Mouse (Mus musculus): ENCODE results near the gene Rab14.

The Rab14 gene

DNA sequence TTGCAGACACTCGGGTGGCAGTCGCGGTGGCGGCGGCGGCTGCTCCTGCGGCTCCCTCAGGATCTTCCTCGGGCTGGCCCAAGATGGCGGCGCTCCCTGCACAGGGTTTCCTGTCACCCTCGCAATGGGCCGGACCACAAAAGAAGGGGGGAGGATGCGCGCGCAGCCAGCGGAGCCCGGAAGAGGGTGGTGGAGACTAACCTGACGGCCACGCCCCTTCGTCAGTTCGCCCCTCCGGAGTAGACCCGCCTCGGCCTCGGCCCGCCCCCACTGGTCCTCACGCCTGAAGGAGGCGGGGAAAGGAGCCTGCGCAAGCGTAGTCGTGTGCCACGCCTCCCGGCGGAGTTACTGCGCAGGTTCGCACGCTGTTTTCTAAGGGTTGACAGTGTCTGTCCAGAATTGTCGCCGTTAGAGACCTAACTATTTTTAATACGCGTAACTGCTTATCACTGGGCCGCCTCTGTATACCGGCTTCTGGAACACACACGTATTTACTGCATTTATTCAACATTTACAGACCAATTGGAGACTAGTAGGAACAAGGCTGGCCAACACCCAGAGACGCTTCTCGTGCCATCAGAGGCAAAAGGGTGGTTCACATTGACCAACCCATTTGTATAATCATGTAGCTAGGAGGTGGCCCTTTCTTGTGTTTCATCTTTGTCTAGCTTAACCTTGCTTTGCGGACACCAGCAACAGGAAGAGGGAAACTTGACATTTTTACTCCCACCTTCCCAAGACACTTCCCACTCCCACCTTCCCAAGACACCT lies at the start of gene Rab14:
Gene Rab14, minus strand, starts transcription at position 223 of the 771 bp plus-strand sequence.
- peak; percentile 100 for DNase-seq (ENCODE audit: low spot score in 2 of 2)

DNA sequence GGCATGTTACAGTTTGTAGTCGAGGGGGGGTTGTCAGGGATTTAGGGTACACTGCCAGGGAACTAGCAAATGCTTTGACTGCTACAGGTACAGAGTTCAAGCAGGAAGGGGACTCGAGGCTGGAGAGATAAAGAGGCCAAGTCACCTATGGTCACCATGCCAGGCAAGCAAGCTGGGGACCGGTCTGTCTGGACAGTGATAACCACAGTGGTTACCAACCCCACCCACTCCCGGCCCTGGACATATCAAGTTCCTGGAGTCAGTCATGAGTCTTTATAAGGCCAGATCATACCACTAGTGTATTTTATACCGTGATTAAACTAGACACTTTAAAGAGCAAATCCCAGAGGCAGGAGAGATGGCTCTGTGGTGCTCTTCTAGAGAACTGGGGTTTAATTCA lies 46.8 kb upstream of the Rab14 start:
- peak in 1 of 2 experiments; percentile 52 for DNase-seq (ENCODE audit: low spot score in 2 of 2)

DNA sequence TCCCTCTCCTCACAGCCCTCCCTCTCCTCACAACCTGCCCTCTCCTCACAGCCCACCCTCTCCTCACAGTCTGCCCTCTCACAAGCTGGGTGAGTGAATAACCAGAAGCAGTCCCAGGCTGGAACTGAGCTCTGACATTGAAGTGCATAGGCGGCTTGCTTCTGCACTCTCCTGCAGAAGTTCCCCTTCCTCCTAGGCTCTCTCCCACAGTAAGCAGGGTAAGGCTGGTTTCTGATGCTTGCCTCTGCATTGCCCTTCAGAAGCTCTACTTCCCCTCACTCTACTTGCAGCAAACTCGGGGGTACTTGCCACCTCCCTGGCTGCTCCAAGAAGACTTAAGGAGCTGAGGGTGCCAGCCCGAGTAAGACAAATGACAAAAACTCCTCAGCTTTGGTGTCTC lies 43.3 kb upstream of the Rab14 start:
- no peak for DNase-seq (ENCODE audit: low spot score in 2 of 2)

DNA sequence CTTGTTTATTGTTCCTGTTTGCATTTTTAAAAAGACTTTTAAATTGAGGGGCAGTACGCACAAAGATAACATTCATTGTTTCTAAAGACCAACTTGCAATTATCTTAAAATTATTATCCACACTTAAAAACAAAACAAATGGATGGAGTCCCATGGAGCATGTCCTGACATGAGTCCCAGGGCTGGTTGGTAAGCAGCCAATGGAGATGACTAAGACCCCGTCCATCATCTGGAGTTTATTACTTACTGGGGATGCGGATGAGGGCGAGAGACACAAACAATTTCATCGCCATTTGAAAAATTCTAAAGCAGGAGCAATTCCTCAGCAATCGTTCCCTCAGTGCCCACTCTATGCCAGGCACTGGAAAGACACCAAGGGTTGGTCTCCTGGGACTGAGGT lies 34.1 kb upstream of the Rab14 start:
- DNase-seq (ENCODE audit: low spot score in 2 of 2): no peak

DNA sequence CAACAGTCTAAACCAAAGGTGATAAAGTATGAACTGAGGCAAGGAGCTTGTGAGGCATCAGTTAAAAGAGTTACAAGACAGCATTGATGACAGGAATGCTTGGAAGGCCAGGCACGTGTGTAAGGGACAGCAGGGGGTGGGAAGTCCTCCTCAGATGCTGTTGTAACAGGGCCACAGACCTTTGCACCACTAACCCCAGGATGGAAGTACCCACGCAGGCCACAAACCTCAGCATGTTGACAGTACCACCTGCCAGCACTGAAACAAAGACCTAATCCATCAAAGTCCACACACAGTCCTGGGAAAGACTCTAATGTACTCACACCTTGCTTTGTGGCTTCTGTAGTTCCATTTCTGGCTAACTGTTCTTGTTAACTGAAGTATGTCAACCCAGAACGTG lies 33.0 kb upstream of the Rab14 start:
- DNase-seq (ENCODE audit: low spot score in 2 of 2): no peak

DNA sequence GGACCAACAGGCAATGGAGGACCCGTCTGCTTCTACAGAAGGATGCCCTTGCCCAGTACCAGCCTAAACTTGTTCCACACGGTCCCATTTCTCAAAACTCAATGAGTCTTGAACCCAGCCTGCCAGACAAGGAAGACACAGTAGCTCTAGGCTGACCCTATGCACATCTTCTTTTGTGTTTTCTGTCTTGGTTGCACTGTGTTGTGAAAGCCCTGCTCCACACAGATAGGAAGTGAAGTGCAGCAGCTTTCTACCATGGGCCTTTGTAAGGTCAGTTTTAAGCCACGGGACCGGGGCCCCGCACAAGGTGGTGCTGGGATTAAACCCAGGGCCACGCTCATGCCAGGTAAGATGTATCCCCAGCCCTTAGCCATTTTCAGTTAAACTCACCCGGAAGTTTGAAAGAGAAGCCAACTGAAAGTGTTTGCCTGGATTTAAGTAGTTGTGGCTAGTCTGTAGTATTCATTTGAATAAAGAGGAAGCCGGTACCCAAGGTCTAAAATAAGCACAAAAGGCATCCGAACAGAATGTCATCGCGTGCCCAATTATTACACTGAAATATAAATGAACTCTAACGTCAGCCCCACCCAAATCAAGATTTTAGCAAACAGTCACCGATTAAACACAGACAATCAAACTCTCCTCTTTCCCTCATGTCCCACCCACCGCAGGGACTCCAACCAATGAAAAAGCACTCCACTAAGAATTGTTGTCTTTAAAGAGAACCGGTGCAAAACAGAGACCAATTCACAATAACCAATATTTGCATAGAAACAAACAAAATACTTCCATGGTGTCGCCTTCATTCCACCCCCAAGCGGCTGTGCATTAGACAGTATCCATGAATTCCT lies 31.9 kb upstream of the Rab14 start:
- no peak for DNase-seq (ENCODE audit: low spot score in 2 of 2)

DNA sequence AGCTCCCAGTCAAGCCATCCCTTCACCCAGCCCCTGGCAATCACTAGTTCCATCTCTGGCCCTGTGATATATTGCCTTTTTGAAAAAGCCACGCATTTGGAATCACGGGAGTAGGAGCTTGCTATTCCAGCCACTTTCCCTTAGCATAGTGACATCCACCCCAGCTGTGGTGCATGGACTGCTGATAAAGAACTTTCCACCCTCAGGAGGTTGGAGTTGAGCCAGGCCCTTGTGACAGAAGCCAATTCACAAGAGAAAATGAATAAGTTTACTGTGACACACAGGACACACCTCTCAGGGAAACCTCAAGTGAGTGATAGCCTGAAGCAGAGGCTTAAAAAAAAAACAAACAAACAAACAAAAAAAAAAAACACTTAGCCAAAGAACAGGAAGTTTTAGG lies 31.0 kb upstream of the Rab14 start:
- no peak for DNase-seq (ENCODE audit: low spot score in 2 of 2)

DNA sequence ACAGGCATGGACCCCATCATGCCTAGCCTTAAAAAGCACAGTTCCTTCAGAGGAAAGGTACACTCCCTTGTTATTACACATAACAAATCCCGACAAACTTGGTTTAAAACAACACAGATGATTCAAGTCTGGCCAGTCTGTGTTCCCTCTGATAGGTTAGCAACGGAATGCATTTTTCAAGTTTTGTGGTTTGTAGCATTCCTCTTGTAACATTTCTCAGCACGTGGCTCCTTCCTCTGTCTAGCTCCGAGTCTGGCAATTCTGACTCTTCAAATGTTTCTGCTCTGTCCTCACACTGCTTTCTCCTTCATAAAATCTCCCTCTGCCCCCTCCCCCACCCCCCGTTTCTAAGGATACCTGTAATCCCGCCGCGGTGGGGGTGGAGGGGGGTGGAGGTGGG lies 29.3 kb upstream of the Rab14 start:
- no peak for DNase-seq (ENCODE audit: low spot score in 2 of 2)

DNA sequence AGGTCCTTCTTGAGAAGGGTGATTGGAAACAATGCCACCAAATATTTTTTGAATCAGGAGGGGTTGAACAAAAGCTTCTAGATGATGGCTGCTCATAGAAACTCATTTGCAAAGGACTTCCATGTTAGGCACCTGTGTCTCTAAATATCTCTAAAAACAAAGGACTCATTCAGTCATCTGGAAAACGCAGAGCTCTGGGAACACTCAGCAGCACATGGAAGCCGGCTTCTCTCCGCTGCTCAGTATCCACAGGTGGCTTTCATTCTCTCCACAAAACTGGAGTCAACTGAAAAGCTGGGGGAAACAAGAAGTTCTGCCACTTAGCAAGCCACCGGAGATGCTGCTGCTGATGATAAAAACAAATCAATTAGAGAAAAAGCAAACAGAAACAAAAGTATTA lies 27.2 kb upstream of the Rab14 start:
- no peak for DNase-seq (ENCODE audit: low spot score in 2 of 2)

DNA sequence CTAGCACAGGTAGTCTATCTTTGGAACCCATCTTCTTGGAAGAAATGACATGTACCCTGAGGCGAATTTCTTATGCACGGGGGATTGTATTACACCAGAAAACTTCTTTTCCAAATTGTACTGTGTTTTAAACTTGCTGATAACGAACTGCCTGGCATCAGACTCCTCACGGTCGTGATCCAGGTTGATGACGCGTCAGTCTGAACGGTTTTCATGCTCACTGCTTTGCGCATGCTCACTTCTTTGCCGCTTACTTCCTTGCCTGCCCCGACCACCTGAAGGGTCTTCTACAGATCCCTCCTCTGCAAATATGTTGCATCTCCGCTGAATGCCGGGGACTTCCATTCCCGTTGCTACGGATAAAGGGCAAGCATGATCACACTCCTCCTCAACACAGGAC lies 23.4 kb upstream of the Rab14 start:
- DNase-seq (ENCODE audit: low spot score in 2 of 2): no peak

DNA sequence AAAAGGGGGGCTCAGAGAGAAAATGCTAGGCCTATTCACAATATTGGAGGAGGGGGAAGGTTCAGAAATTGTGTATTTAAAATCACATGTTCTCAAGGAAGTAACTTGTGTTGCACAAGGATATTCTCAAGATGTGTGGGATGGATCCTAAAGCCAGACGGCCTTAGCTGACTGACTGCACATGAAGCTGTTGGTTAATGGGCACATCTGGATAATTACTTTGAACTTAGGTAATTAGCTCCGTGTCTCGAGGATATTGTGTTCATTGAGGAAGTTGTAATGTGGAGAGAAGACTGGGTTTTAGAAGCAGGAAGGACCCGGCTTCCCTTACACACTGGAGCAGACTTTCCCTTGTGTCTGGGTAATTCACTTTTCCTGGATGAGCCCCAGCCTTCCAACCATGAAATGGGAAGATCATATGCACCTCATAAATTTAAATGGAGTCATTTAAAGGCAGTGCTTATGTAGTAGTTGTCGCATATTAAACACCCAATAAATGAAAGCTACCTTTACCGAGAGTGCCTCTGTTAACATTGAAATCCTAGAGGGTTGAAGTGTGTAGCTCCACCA lies 22.0 kb upstream of the Rab14 start:
- DNase-seq (ENCODE audit: low spot score in 2 of 2): no peak

DNA sequence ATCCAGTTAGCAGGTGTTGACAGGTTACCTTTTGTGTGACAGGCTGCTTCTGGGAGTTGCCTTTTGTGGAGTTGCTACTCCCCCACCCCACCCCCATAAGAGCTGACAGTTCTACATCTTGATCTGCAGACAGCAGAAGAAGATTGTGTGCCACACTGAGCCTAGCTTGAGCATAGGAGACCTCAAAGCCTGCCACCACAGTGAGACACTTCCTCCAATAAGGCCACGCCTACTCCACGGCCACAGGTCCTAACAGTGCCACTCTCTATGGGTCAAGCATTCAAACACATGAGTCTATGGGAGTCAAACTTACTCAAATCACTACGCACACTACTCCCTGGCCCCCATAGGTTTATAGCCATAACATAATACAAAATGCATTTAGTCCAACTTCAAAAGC lies 17.8 kb upstream of the Rab14 start:
- DNase-seq (ENCODE audit: low spot score in 2 of 2): no peak

DNA sequence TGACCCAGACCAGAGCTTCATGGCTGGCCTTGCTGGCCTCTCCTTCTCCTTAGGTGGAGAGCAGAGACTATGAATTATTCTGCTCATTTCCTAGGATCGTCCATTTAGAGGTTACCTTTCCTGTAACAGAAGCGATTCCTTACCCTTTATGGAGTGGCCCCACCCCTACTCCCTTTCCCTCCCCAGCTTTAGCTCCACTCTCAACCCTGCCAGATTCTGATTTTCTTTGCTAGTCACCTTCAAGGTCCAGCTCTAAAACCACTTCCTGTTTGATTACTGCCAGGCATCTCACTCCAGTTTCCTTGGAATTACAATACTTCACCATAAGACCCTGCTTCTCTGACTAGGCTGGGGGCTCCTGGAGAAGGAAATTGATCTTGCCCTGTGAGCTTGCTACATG lies 15.8 kb upstream of the Rab14 start:
- no peak for DNase-seq (ENCODE audit: low spot score in 2 of 2)

DNA sequence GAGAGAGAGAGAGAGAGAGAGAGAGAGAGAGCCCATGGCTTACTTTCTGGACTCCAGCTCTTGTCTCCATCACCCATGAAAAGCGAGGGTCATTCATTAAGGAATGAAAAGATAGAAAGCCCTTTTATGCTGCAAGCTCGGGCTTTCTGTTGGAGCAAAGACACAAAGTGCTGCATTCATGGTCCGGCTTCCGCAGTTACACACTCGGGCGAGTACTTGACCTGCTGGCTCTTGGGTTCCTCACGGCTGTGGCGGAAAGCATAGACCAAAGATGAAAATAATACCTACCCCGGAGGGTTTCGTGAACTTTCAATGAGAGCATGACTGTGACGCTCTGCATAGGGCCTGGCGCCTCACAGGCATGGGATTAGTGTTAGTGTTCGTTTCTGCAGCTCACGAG lies 14.4 kb upstream of the Rab14 start:
- no peak for DNase-seq (ENCODE audit: low spot score in 2 of 2)

DNA sequence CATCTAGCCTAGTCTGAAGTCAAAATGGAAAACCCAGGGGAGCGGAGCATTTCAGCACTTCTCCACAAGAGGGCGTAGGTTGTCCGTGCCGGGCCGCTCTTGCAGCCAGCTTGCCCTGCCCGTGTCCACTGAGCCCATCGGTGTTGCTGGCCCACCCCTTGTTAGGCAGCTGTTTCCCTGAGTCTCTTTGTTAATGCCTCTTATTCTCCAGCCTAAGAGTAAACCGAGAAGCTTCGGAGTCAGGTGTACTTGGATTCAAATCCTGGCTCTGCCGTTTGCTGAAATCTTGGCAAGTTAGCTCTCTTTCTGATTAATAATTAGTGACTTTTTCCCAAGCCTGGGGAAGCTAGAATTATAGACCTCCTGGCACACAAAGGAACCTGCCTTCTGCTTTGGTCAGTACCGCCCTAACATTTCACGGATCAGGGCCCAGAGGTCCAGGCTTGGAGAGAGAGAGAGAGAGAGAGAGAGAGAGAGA lies 14.0 kb upstream of the Rab14 start:
- DNase-seq (ENCODE audit: low spot score in 2 of 2): peak; percentile 66 to 79

DNA sequence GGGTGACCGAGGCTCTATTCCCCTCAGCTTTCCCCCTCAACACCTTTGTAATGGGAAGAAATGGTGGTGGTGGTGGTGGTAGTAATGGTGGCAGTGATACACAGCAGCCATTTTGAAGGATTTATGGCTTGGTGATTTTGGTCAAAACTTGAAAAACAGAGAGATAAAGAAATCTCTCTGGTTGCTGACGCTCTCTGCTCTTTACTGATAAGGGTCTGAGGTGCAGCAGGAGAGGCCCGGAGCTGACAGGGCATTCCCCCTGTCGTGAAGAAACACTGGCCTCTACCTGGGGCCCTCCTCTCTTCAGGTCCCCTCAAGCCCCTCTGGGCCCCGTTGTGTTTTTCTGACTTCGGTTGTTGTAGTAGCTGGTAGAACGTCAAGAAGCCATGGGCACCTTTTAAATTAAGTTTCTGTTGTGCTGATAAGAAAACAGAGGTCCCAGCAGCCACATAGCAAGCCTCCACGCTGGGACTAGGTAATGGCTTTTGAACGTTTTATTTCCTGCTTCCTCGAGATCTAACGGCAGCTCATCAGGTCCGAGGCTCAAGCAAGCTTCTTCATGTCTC lies 12.5 kb upstream of the Rab14 start:
- no peak for DNase-seq (ENCODE audit: low spot score in 2 of 2)

DNA sequence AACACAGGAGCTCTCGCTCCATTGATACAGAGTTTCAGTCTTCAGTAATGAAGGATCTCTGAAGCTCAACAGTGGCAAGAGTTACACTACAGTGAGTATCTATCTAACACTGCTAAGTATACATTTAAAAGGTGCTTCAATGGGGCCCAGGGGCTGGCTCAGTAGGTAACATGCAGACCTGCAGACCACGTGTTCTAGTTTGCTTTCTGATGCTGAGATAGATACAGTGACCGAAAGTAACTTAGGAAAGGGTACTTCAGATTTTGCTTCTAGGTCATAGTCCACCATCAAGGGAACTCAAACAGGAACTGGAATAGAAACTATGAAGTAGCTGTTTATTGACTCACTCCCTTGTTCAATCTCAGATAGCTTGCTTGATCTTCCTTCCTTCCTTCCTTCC lies 10.8 kb upstream of the Rab14 start:
- DNase-seq (ENCODE audit: low spot score in 2 of 2): no peak

DNA sequence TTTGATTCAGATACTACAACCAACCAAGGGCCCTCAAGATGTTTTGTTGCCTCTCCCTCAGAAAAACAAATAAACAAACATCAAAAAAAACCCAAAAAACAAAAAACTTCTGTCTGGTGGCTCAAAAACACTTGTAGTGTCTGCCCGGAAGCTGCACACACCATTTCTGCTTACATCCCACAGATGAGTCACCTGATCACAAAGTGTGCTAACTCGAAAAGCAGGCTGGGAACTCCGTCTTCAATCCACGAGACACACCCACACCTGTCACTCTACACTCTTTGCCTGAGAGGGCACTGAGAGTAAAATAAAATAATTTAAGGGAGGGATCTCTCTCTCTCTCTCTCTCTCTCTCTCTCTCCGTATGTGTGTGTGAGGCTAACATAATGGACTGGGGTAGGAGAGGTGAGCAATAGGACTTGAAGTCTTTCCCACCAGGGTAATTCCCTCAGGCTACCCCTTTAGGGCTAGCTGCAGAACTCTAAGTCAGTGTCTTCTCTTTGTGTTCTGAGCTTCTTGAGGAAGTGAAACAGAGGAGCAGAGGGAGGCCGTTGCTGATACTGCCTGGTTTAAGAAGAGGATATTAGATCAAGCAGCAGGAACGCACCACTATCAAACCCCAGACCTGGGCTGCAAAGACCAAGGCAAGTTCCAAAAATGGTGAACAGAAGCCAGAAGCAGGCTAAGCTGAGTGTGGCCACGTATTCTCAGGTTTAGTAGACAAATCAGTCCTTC lies 8.2 kb upstream of the Rab14 start:
- DNase-seq (ENCODE audit: low spot score in 2 of 2): peak; percentile 34 to 52

DNA sequence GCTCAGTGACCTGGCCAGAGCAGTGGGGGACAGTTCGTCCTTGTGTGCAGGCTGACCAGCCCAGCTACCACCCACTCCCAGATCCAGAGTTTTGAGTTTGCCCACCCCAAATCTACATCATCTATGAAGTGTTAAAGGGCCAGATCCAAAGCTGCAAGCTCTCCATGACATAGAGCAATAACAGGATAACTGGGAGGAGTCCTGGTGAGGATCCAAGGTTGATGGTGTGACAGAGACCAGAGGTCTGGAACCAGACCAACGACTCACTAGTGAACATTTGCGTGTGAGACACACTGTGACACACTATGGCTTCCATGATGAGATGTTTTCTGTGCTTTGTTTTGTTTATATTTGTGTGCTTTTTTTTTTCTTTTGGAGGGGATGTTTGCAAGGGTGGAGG lies 7.1 kb upstream of the Rab14 start:
- no peak for DNase-seq (ENCODE audit: low spot score in 2 of 2)

DNA sequence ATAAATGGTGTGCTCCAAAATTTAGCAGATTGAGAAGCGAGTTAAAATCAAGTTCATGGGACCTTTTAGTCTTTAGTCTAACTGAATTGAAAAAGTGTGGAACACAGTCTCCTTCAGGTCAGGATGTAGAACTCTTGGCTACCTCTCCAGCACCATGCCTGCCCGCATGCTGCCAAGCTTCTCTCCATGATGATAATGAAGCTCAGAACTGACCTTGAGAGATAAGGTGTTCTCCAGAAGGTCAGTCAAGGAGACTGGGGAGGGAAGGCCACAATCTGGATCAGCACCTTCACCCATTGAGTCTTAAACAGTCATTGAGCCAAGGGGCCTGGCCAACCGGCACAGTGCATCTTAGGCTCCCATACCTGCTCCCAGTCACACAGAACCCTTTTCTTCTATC lies 5.8 kb upstream of the Rab14 start:
- DNase-seq (ENCODE audit: low spot score in 2 of 2): no peak

DNA sequence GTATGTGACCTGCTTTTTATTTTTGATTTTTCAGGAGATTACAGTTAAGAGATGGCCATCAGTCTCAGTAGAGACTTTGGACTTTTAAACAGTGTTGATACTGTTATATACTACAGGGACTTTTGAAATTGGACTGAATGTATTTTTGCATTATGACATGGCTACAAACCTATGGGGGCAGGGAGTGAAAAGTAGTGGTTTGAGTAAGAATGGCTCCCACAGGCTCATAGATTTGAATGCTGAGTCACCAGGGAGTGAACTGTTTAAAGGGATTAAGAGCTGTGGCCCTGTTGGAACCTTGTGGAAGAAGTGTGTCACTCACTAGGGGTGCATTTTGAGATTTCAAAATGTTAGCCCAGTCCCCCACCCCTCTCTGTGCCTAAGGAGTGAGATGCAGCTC lies 2.8 kb upstream of the Rab14 start:
- DNase-seq (ENCODE audit: low spot score in 2 of 2): no peak

Data from natural killer cell, adult 2 months (primary cell).